Mouse (Mus musculus) midbrain, embryonic 16.5 days (tissue): ENCODE data around the gene Ddx5. TPM values are rescaled to one million over a fixed set of nuclear protein-coding genes. Genes with fewer than 3 reads are reported as not detected.

ENCODE experiments used
- ATAC-seq: fragments of 200-750 bp; cut with Nextera tagmentation; 2 replicates; pipeline ENCODE4 v1.8.0; 2017; ENCODE audit warnings: moderate TSS enrichment
- H3K27ac ChIP-seq: fragments of 300-500 bp; sonication (generic); 2 replicates; pipeline ENCODE4 v1.5.1; 2014; ENCODE audit warnings: mild to moderate bottlenecking, low read length, mixed read lengths
- H3K27me3 ChIP-seq: fragments of 300-500 bp; sonication (generic); 2 replicates; pipeline ENCODE4 v1.6.1; 2014; ENCODE audit warnings: low read depth, low read length, mixed read lengths; ENCODE audit not compliant: control insufficient read depth, insufficient read depth
- H3K36me3 ChIP-seq: fragments of 300-500 bp; sonication (generic); 2 replicates; pipeline ENCODE4 v1.6.1; 2014; ENCODE audit warnings: mild to moderate bottlenecking, low read length, moderate library complexity, mixed read lengths; ENCODE audit not compliant: control insufficient read depth, insufficient read depth
- H3K4me1 ChIP-seq: fragments of 300-500 bp; sonication (generic); 2 replicates; pipeline ENCODE4 v1.6.1; 2014; ENCODE audit warnings: mild to moderate bottlenecking, low read length, mixed read lengths; ENCODE audit not compliant: control insufficient read depth, insufficient read depth
- H3K4me2 ChIP-seq: fragments of 300-500 bp; sonication (generic); 2 replicates; pipeline ENCODE4 v1.6.1; 2014; ENCODE audit warnings: mild to moderate bottlenecking, low read length, mixed read lengths
- H3K4me3 ChIP-seq: fragments of 300-500 bp; sonication (generic); 2 replicates; pipeline ENCODE4 v1.5.1; 2014; ENCODE audit warnings: low read depth, mild to moderate bottlenecking, low read length, moderate library complexity, mixed read lengths
- H3K9ac ChIP-seq: fragments of 300-500 bp; sonication (generic); 2 replicates; pipeline ENCODE4 v1.6.1; 2014; ENCODE audit warnings: low read depth, low read length, mixed read lengths
- H3K9me3 ChIP-seq: fragments of 300-500 bp; sonication (generic); replicated peaks from 2 replicates; pipeline ENCODE4 v1.6.1; 2014; ENCODE audit warnings: mild to moderate bottlenecking, low read length, mixed read lengths; ENCODE audit not compliant: control insufficient read depth, poor library complexity, severe bottlenecking
- WGBS: fragments of 180-500 bp; shearing (Covaris S2); extraction: QIAGEN DNeasy Blood & Tissue Kit; methylation state at CpG from one replicate; pipeline ENCODE4 v1.1.7; 2014; 5-methylcytosine and 5-hydroxymethylcytosine counted together
- polyA plus RNA-seq: library from polyadenylated mRNA; unstranded; fragments of >200 nt; fragmentation: Nextera tagmentation; extraction: Ambion mirVana; gene quantifications from 2 replicates; pipeline ENCODE4 v1.2.1, GENCODE M21; 2015

Gene Ddx5
- polyA plus RNA-seq, 1 experiment from 2014 or later: 365 TPM

- peaks cover 13% of the 10 kb centered on the region for H3K36me3 ChIP-seq
- H3K9ac ChIP-seq: no peak overlapping the region
Observed at GRCm38 (mm10) chr11:106777395-106777794, 11.6 kb downstream of the Ddx5 start.

GRCm38 (mm10) chr11:106776960-106777359, 12.0 kb downstream of the Ddx5 start:
- Histone ChIP-seq H3K36me3 (peaks cover 15% of the 10 kb centered on the region), H3K9me3 (no peaks in the 10 kb centered on the region), H3K4me3 (no peak overlapping the region), H3K4me1 (peaks cover 9% of the 10 kb centered on the region; the same call in 1 of the 2 replicates), H3K4me2 (no peak overlapping the region), H3K9ac (no peak overlapping the region), H3K27ac (no peak overlapping the region), H3K27me3 (no peaks in the 10 kb centered on the region)
- 97% methylated on average over 4 of the region's 4 CpGs for WGBS
- no peak for ATAC-seq

More at GRCm38 (mm10) chr11:106777395-106777794, 11.6 kb downstream of the Ddx5 start:
- H3K9me3 ChIP-seq: no peaks in the 10 kb centered on the region
- H3K4me2 ChIP-seq: no peak overlapping the region
- 96% methylated on average over 3 of the region's 3 CpGs for WGBS
- H3K27ac ChIP-seq: no peak overlapping the region
- peaks cover 9% of the 10 kb centered on the region; the same call in 1 of the 2 replicates for H3K4me1 ChIP-seq
- no peak overlapping the region for H3K4me3 ChIP-seq
- H3K27me3 ChIP-seq: no peaks in the 10 kb centered on the region
- no peak for ATAC-seq

- Histone ChIP-seq H3K4me2 (no peak overlapping the region), H3K9ac (no peak overlapping the region)
Observed at GRCm38 (mm10) chr11:106773061-106773460, 15.9 kb downstream of the Ddx5 start.

DNA sequence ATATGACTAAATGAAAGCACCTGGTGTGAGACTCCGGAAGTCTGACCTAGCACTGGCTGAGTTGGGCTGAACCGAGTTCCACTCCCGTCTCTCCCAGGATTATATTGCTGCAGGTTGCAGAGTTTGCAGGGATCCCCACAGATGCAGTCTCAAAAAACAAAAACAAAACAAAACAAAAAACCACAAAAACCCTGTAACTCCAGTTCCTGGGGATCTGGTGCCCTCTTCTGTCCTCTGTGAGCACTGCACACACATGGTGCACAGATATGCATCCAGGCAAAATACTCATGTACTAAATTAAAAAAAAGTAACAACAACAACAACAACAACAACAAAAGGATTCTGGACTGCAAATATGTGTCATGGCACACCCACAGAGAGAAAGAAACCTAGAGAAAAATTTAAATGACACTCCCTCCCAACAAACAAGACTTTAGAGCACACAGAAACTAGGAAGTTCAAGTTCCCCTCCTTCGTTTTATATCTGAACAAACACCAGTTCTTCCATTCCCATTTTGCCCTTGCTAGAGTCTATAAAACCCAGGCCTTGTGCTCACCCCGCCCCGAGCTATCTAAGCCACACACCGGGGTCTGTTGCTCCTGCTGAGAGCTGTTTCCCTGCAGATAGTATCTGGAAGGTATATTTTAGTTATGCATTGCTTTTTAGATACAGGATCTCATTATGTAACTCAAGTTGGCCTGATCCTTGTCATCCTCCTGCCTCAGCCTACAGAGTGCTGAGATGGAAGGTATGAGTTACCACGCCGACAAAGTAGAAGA, 18.6 kb downstream of the Ddx5 start:
- WGBS: 98% methylated on average over 9 of the region's 9 CpGs
- H3K9me3 ChIP-seq: no peaks in the 10 kb centered on the region
- no peak overlapping the region for H3K4me3 ChIP-seq
- ATAC-seq: no peak
- no peak overlapping the region for H3K4me2 ChIP-seq
- H3K27ac ChIP-seq: no peak overlapping the region
- no peak overlapping the region for H3K9ac ChIP-seq
- H3K4me1 ChIP-seq: no peaks in the 10 kb centered on the region
- H3K27me3 ChIP-seq: no peaks in the 10 kb centered on the region
- peaks cover 23% of the 10 kb centered on the region for H3K36me3 ChIP-seq

More at GRCm38 (mm10) chr11:106773061-106773460, 15.9 kb downstream of the Ddx5 start:
- Histone ChIP-seq H3K4me1 (peaks cover 5% of the 10 kb centered on the region; the same call in 1 of the 2 replicates), H3K27me3 (no peaks in the 10 kb centered on the region), H3K9me3 (no peaks in the 10 kb centered on the region), H3K36me3 (peaks cover 14% of the 10 kb centered on the region), H3K4me3 (no peak overlapping the region), H3K27ac (no peak overlapping the region)
- 91% methylated on average over 9 of the region's 9 CpGs for WGBS
- ATAC-seq: no peak

- WGBS: 94% methylated on average over 4 of the region's 4 CpGs
Observed at GRCm38 (mm10) chr11:106767516-106767915, 21.5 kb downstream of the Ddx5 start.

DNA sequence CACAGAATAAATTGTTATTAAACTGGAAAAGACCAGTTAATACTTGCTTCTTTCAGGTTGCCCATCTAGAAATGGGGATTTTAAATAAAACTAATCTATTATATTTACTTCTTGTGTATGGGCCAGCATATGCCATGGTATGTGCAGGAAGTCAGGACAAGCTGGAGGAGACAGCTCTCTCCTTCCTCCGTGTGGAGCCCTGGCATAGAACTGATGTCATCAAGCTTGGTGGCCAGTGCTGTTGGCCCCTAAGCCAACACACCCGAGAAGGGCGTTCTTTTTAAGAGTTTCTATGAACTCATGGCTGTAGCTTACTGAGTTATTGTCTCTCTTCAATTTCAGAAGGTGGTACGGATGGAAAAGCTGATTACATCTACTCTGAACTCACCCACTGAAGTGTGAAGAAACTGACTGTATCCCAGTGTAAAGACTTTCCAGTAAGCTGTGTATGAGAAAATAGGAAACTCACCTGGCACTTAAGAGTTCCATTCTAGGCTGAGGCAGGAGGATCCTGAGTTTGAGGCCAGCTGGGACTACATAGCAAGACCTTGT, 22.3 kb downstream of the Ddx5 start:
- no peaks in the 10 kb centered on the region for H3K27me3 ChIP-seq
- H3K4me3 ChIP-seq: no peak overlapping the region
- no peaks in the 10 kb centered on the region for H3K4me1 ChIP-seq
- H3K4me2 ChIP-seq: no peak overlapping the region
- no peaks in the 10 kb centered on the region for H3K9me3 ChIP-seq
- no peak overlapping the region for H3K9ac ChIP-seq
- H3K36me3 ChIP-seq: peaks cover 10% of the 10 kb centered on the region
- WGBS: 97% methylated on average over 4 of the region's 4 CpGs
- no peak overlapping the region for H3K27ac ChIP-seq
- ATAC-seq: no peak

More at GRCm38 (mm10) chr11:106767516-106767915, 21.5 kb downstream of the Ddx5 start:
- Histone ChIP-seq H3K27ac (no peak overlapping the region), H3K4me2 (no peak overlapping the region), H3K9ac (no peak overlapping the region), H3K36me3 (peaks cover 16% of the 10 kb centered on the region), H3K9me3 (no peaks in the 10 kb centered on the region), H3K4me1 (no peaks in the 10 kb centered on the region), H3K27me3 (no peaks in the 10 kb centered on the region), H3K4me3 (no peak overlapping the region)
- ATAC-seq: no peak

GRCm38 (mm10) chr11:106762800-106763185, 26.2 kb downstream of the Ddx5 start:
- no peak for ATAC-seq
- Histone ChIP-seq H3K9ac (no peak overlapping the region), H3K27ac (no peak overlapping the region), H3K4me2 (no peak overlapping the region), H3K4me1 (no peaks in the 10 kb centered on the region), H3K36me3 (peaks cover 7% of the 10 kb centered on the region), H3K4me3 (no peak overlapping the region), H3K27me3 (no peaks in the 10 kb centered on the region), H3K9me3 (no peaks in the 10 kb centered on the region)
- WGBS: 81% methylated on average over 9 of the region's 9 CpGs

DNA sequence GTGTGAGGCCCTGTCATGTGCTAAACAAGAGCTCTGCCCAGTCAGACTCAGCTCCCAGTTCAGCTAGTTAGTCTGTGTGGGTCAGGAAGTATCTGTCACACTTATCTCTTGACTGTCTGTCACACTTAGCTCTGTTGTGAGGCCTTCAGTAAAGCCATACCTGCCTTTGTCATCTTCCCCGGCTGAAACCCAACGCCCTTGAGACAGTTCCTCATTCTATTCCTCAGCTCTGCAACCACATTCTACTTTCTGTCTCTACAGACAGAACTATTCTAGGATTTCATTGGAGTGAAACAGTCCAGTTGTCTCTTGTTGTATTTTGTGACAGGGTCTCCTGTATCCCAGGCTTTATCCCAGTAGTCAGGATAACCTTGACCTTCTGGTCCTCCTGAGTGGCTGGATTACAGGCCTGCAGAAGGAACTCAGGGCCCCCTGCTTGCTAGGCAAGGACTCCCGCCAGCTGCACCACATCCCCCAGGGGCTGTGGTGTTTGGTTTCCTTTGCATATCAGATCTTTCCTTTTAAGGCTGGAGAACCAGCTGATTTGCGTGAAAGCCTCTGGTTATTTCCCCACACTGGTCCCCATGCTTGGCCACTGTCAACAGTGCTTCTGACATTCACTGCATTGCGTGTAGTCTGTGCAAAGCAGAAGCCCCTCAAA, 26.7 kb downstream of the Ddx5 start:
- 52% methylated on average over 5 of the region's 5 CpGs for WGBS
- Histone ChIP-seq H3K27ac (no peak overlapping the region), H3K36me3 (peaks cover 3% of the 10 kb centered on the region), H3K4me2 (no peak overlapping the region), H3K27me3 (no peaks in the 10 kb centered on the region), H3K4me1 (no peaks in the 10 kb centered on the region), H3K9ac (no peak overlapping the region), H3K9me3 (no peaks in the 10 kb centered on the region), H3K4me3 (no peak overlapping the region)
- ATAC-seq: no peak

GRCm38 (mm10) chr11:106760511-106760910, 28.5 kb downstream of the Ddx5 start:
- H3K9me3 ChIP-seq: no peaks in the 10 kb centered on the region
- H3K27me3 ChIP-seq: no peaks in the 10 kb centered on the region
- no peak for ATAC-seq
- 90% methylated on average over 5 of the region's 5 CpGs for WGBS
- no peak overlapping the region for H3K9ac ChIP-seq
- H3K27ac ChIP-seq: no peak overlapping the region
- no peak overlapping the region for H3K4me3 ChIP-seq
- no peaks in the 10 kb centered on the region for H3K4me1 ChIP-seq
- H3K36me3 ChIP-seq: no peaks in the 10 kb centered on the region
- no peak overlapping the region for H3K4me2 ChIP-seq
